Mouse (Mus musculus): ENCODE data around the gene G6pc3. TPM values are rescaled to one million over a fixed set of nuclear protein-coding genes. Genes with fewer than 3 reads are reported as not detected.

G6pc3 gene
- polyA plus RNA-seq, 1 experiment = 53.8 TPM

- 46% methylated on average over 22 of the region's 22 CpGs for WGBS
- H3K4me1 ChIP-seq (ENCODE audit: control insufficient read depth, insufficient read depth, insufficient read length, low read length) = peaks cover 17% of the 10 kb centered on the region
- H3K27me3 ChIP-seq (ENCODE audit: control insufficient read depth, insufficient read depth, low read length) = no peaks in the 10 kb centered on the region
- H3K27ac ChIP-seq (ENCODE audit: insufficient read depth, low read depth, low read length) = no peak overlapping the region
- H3K4me3 ChIP-seq (ENCODE audit: low read depth, low read length) = peak overlapping the region; percentile 8; the same call in 1 of the 2 replicates
- TF ChIP-seq POLR2A (IDR thresholded peaks at IDR 0.05; ENCODE audit: low read depth, low read length) (no peak), CTCF (IDR thresholded peaks at IDR 0.05; ENCODE audit: extremely low read depth, insufficient read length, insufficient replicate concordance, low read depth, low read length) (no peak)
- H3K36me3 ChIP-seq (ENCODE audit: control insufficient read depth, insufficient read depth, low read length) = no peaks in the 10 kb centered on the region
These were observed 35.3 kb downstream of the G6pc3 start for GRCm38 (mm10) chr11:102224686-102225085.

- TF ChIP-seq POLR2A (IDR thresholded peaks at IDR 0.05; ENCODE audit: low read depth, low read length) (no peak), CTCF (IDR thresholded peaks at IDR 0.05; ENCODE audit: extremely low read depth, insufficient read length, insufficient replicate concordance, low read depth, low read length) (no peak)
- no peaks in the 10 kb centered on the region for H3K36me3 ChIP-seq (ENCODE audit: control insufficient read depth, insufficient read depth, low read length)
- WGBS = 66% methylated on average over 5 of the region's 5 CpGs
- H3K4me1 ChIP-seq (ENCODE audit: control insufficient read depth, insufficient read depth, insufficient read length, low read length) = peaks cover 12% of the 10 kb centered on the region; the same call in 1 of the 2 replicates
- H3K27ac ChIP-seq (ENCODE audit: insufficient read depth, low read depth, low read length) = no peak overlapping the region
- no peak overlapping the region for H3K4me3 ChIP-seq (ENCODE audit: low read depth, low read length)
- no peaks in the 10 kb centered on the region for H3K27me3 ChIP-seq (ENCODE audit: control insufficient read depth, insufficient read depth, low read length)
These were observed 35.8 kb downstream of the G6pc3 start for GRCm38 (mm10) chr11:102225221-102225620.

- 67% methylated on average over 12 of the region's 12 CpGs for WGBS
These were observed 36.9 kb downstream of the G6pc3 start for GRCm38 (mm10) chr11:102226067-102226978.

GRCm38 (mm10) chr11:102227270-102228190 is 38.1 kb downstream of the G6pc3 start:
- H3K4me3 ChIP-seq (ENCODE audit: low read depth, low read length) = peak overlapping the region; percentile 7; the same call in 1 of the 2 replicates
- WGBS = 78% methylated on average over 12 of the region's 12 CpGs
- TF ChIP-seq CTCF (IDR thresholded peaks at IDR 0.05; ENCODE audit: extremely low read depth, insufficient read length, insufficient replicate concordance, low read depth, low read length) = no peak
- TF ChIP-seq POLR2A (IDR thresholded peaks at IDR 0.05; ENCODE audit: low read depth, low read length) = no peak
- H3K27me3 ChIP-seq (ENCODE audit: control insufficient read depth, insufficient read depth, low read length) = no peaks in the 10 kb centered on the region
- H3K36me3 ChIP-seq (ENCODE audit: control insufficient read depth, insufficient read depth, low read length) = no peaks in the 10 kb centered on the region
- no peak overlapping the region for H3K27ac ChIP-seq (ENCODE audit: insufficient read depth, low read depth, low read length)
- peaks cover 10% of the 10 kb centered on the region; the same call in 1 of the 2 replicates for H3K4me1 ChIP-seq (ENCODE audit: control insufficient read depth, insufficient read depth, insufficient read length, low read length)

More at GRCm38 (mm10) chr11:102226067-102226978, 36.9 kb downstream of the G6pc3 start:
- TF ChIP-seq CTCF (IDR thresholded peaks at IDR 0.05; ENCODE audit: extremely low read depth, insufficient read length, insufficient replicate concordance, low read depth, low read length) (no peak), POLR2A (IDR thresholded peaks at IDR 0.05; ENCODE audit: low read depth, low read length) (no peak)
- no peak overlapping the region for H3K27ac ChIP-seq (ENCODE audit: insufficient read depth, low read depth, low read length)
- H3K4me1 ChIP-seq (ENCODE audit: control insufficient read depth, insufficient read depth, insufficient read length, low read length) = peaks cover 10% of the 10 kb centered on the region; the same call in 1 of the 2 replicates
- H3K36me3 ChIP-seq (ENCODE audit: control insufficient read depth, insufficient read depth, low read length) = no peaks in the 10 kb centered on the region
- H3K4me3 ChIP-seq (ENCODE audit: low read depth, low read length) = no peak overlapping the region
- no peaks in the 10 kb centered on the region for H3K27me3 ChIP-seq (ENCODE audit: control insufficient read depth, insufficient read depth, low read length)

GRCm38 (mm10) chr11:102228191-102228545 is 38.7 kb downstream of the G6pc3 start:
- H3K36me3 ChIP-seq (ENCODE audit: control insufficient read depth, insufficient read depth, low read length) = no peaks in the 10 kb centered on the region
- WGBS = 59% methylated on average over 9 of the region's 9 CpGs
- peaks cover 10% of the 10 kb centered on the region; the same call in 1 of the 2 replicates for H3K4me1 ChIP-seq (ENCODE audit: control insufficient read depth, insufficient read depth, insufficient read length, low read length)
- H3K27me3 ChIP-seq (ENCODE audit: control insufficient read depth, insufficient read depth, low read length) = no peaks in the 10 kb centered on the region
- H3K4me3 ChIP-seq (ENCODE audit: low read depth, low read length) = peak overlapping the region; percentile 7; the same call in 1 of the 2 replicates
- no peak overlapping the region for H3K27ac ChIP-seq (ENCODE audit: insufficient read depth, low read depth, low read length)
- TF ChIP-seq POLR2A (IDR thresholded peaks at IDR 0.05; ENCODE audit: low read depth, low read length) (no peak), CTCF (IDR thresholded peaks at IDR 0.05; ENCODE audit: extremely low read depth, insufficient read length, insufficient replicate concordance, low read depth, low read length) (no peak)

GRCm38 (mm10) chr11:102228646-102229268 is 39.3 kb downstream of the G6pc3 start:
- H3K27ac ChIP-seq (ENCODE audit: insufficient read depth, low read depth, low read length) = no peak overlapping the region
- H3K4me1 ChIP-seq (ENCODE audit: control insufficient read depth, insufficient read depth, insufficient read length, low read length) = peaks cover 10% of the 10 kb centered on the region; the same call in 1 of the 2 replicates
- 11% methylated on average over 7 of the region's 7 CpGs for WGBS
- H3K36me3 ChIP-seq (ENCODE audit: control insufficient read depth, insufficient read depth, low read length) = no peaks in the 10 kb centered on the region
- H3K27me3 ChIP-seq (ENCODE audit: control insufficient read depth, insufficient read depth, low read length) = no peaks in the 10 kb centered on the region
- TF ChIP-seq POLR2A (IDR thresholded peaks at IDR 0.05; ENCODE audit: low read depth, low read length) (no peak), CTCF (IDR thresholded peaks at IDR 0.05; ENCODE audit: extremely low read depth, insufficient read length, insufficient replicate concordance, low read depth, low read length) (no peak)
- H3K4me3 ChIP-seq (ENCODE audit: low read depth, low read length) = peak overlapping the region; percentile 82
